Mouse (Mus musculus) layer of hippocampus, adult 18-20 months (tissue): Measurements from ENCODE around the gene Ago1. TPM values are rescaled to one million over a fixed set of nuclear protein-coding genes. Genes with fewer than 3 reads are reported as not detected.

Experiments
- DNase-seq, 2 experiments: peaks; one replicate each; pipeline ENCODE4 v3.0.0; 2022; ENCODE audit warnings: low spot score in 2 of 2
- total RNA-seq, 2 experiments: library from RNA; stranded (reverse); gene quantifications; 2 replicates each; pipeline ENCODE4 v1.2.3; 2021

Gene Ago1
- total RNA-seq, 2 experiments from 2014 or later: 58.7 to 59.3 TPM

DNA sequence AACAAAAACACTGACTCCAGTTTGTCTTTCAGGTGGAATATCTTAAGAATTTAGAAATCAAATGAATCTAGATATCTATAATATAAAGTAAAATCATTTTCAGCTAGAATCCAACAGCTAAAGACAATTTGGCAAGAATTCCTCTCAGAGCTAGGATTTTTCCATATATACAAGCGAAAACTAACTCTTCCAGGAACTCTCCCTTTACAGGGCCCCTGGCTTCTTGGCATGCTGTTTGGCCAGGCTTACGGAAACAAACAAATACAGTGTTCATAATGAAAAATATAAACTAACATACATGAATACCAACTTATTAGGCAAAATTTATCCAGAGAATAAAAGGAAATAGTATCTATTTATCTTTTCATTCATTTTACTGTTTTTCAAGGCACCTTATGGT, 44.5 kb downstream of the Ago1 start:
- no peak for DNase-seq

DNA sequence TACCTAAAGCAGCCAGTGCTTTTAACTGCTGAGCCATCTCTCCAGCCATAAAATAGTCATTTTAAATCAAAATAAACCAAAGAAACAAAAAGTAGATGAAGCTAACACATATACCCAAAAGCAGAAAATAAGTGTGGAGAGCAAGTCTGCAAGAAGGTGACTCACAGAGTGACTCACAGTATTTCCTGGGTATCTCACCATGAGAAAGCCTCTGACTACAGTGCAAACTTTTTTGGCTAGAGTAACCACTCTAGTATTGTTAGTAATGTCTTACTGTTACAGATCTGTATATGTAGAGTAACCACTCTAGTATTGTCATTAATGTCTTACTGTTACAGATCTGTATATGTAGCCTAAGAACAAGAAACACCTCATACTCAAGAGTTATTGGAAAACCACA, 52.7 kb downstream of the Ago1 start:
- DNase-seq: no peak

- DNase-seq: no peak
Observed at GRCm38 (mm10) chr4:126412526-126412925, 55.9 kb downstream of the Ago1 start.

Other genes with a start within 250 kb of the Ago1 start
- 100 to 1,000 TPM; 245 to 258 TPM for gene Map7d1, start 212.2 kb downstream of the Ago1 start, total RNA-seq
- gene Trappc3, start 206.3 kb downstream of the Ago1 start, total RNA-seq: 10 to 100 TPM; 83.4 to 87.4 TPM
- 1 to 10 TPM; 1.7 to 2.3 TPM for gene Col8a2, start 181.8 kb downstream of the Ago1 start, total RNA-seq
- 10 to 100 TPM; 29.1 to 32.3 TPM for gene Adprhl2, start 146.9 kb downstream of the Ago1 start, total RNA-seq
- under 1 TPM; 0.94 to 0.99 TPM for gene Tekt2, start 142.9 kb downstream of the Ago1 start, total RNA-seq
- 10 to 100 TPM; 36.9 to 38.7 TPM for gene Ago3, start 39.0 kb downstream of the Ago1 start, total RNA-seq
- 1 to 10 TPM; 8.1 to 9.7 TPM for gene Ago4, start 64.9 kb upstream of the Ago1 start, total RNA-seq
- under 1 TPM; 0.87 to 0.91 TPM for gene Clspn, start 88.4 kb upstream of the Ago1 start, total RNA-seq
- 10 to 100 TPM; 70.4 to 71.1 TPM for gene 5730409E04Rik, start 141.2 kb upstream of the Ago1 start, total RNA-seq
- 100 to 1,000 TPM; 100 to 115 TPM for gene Psmb2, start 209.0 kb upstream of the Ago1 start, total RNA-seq